Mouse (Mus musculus) limb, embryonic 14.5 days (tissue): ENCODE measurements around the gene Mgll. TPM values are rescaled to one million over a fixed set of nuclear protein-coding genes. Genes with fewer than 3 reads are reported as not detected.

Experiments
- ATAC-seq: fragments of 200-750 bp; cut with Nextera tagmentation; 2 replicates; pipeline ENCODE4 v1.8.0; 2017; ENCODE audit warnings: low read depth, moderate number of reproducible peaks, moderate TSS enrichment; ENCODE audit not compliant: low FRiP score
- DNase-seq: peaks from one replicate; pipeline ENCODE4 v3.0.0-alpha.2; 2015; ENCODE audit warnings: low spot score
- H3K27ac ChIP-seq: fragments of 300-500 bp; sonication (generic); replicated peaks from 2 replicates; pipeline ENCODE4 v1.5.1; 2014; ENCODE audit warnings: low read depth, mild to moderate bottlenecking, low read length, moderate library complexity, mixed read lengths
- H3K27me3 ChIP-seq: fragments of 300-500 bp; sonication (generic); 2 replicates; pipeline ENCODE4 v1.6.1; 2014; ENCODE audit warnings: low read length, mixed read lengths; ENCODE audit not compliant: control insufficient read depth, insufficient read depth
- H3K36me3 ChIP-seq: fragments of 300-500 bp; sonication (generic); 2 replicates; pipeline ENCODE4 v1.6.1; 2014; ENCODE audit warnings: mild to moderate bottlenecking, low read length, moderate library complexity, mixed read lengths; ENCODE audit not compliant: control insufficient read depth, insufficient read depth
- H3K4me1 ChIP-seq: fragments of 300-500 bp; sonication (generic); 2 replicates; pipeline ENCODE4 v1.6.1; 2014; ENCODE audit warnings: antibody characterized with exemption, low read length, mixed read lengths; ENCODE audit not compliant: control insufficient read depth, insufficient read depth
- H3K4me2 ChIP-seq: fragments of 300-500 bp; sonication (generic); replicated peaks from 2 replicates; pipeline ENCODE4 v1.6.1; 2014; ENCODE audit warnings: low read depth, mild to moderate bottlenecking, low read length, moderate library complexity; ENCODE audit not compliant: severe bottlenecking
- H3K4me3 ChIP-seq: fragments of 300-500 bp; sonication (generic); replicated peaks from 2 replicates; pipeline ENCODE4 v1.5.1; 2014; ENCODE audit warnings: low read length
- H3K9ac ChIP-seq: fragments of 300-500 bp; sonication (generic); 2 replicates; pipeline ENCODE4 v1.6.1; 2014; ENCODE audit warnings: mild to moderate bottlenecking, low read depth, low read length, moderate library complexity; ENCODE audit not compliant: severe bottlenecking
- H3K9me3 ChIP-seq: fragments of 300-500 bp; sonication (generic); 2 replicates; pipeline ENCODE4 v1.6.1; 2016; ENCODE audit warnings: low read length; ENCODE audit not compliant: control insufficient read depth
- POLR2A ChIP-seq: fragments of 200-500 bp; IDR thresholded peaks from 2 replicates; pipeline ENCODE4 v1.8.0; 2012; ENCODE audit warnings: inconsistent platforms, mild to moderate bottlenecking, moderate library complexity, borderline replicate concordance; ENCODE audit not compliant: insufficient read depth, insufficient read length; ENCODE audit errors: extremely low read depth
- WGBS: fragments of 180-500 bp; shearing (Covaris S2); extraction: QIAGEN DNeasy Blood & Tissue Kit; methylation state at CpG from one replicate; pipeline ENCODE4 v1.1.7; 2014; 5-methylcytosine and 5-hydroxymethylcytosine counted together
- polyA plus RNA-seq, 2 experiments: library from polyadenylated mRNA; depleted of rRNA in 1 of 2; stranded (reverse) in 1 of 2; unstranded in 1 of 2; fragments of >200 nt; fragmentation: Nextera tagmentation in 1 of 2; extraction: Ambion mirVana in 1 of 2; gene quantifications; 2 replicates each; pipeline versions ENCODE4 v1.2.1 to v1.2.3; 2012 to 2014

The Mgll gene
- polyA plus RNA-seq, 2 experiments: 7.5 to 17.6 TPM

GRCm38 (mm10) chr6:88831456-88831855 lies 107.2 kb downstream of the Mgll start:
- no peaks in the 10 kb centered on the region for H3K4me1 ChIP-seq
- TF ChIP-seq POLR2A: no peak
- no peak overlapping the region for H3K9ac ChIP-seq
- peaks cover 10% of the 10 kb centered on the region for H3K36me3 ChIP-seq
- ATAC-seq (peak; percentile 60; the same call in 1 of the 2 replicates), DNase-seq (peak; percentile 82)
- H3K9me3 ChIP-seq: no peaks in the 10 kb centered on the region
- H3K27me3 ChIP-seq: no peaks in the 10 kb centered on the region
- H3K4me2 ChIP-seq: no peak overlapping the region
- no peak overlapping the region for H3K27ac ChIP-seq
- no peak overlapping the region for H3K4me3 ChIP-seq
- WGBS: 22% methylated on average over 8 of the region's 8 CpGs

GRCm38 (mm10) chr6:88832663-88833062 lies 108.5 kb downstream of the Mgll start:
- H3K4me2 ChIP-seq: no peak overlapping the region
- H3K27me3 ChIP-seq: no peaks in the 10 kb centered on the region
- H3K4me3 ChIP-seq: no peak overlapping the region
- ATAC-seq: peak; percentile 32; the same call in 1 of the 2 replicates
- 89% methylated on average over 5 of the region's 5 CpGs for WGBS
- H3K9me3 ChIP-seq: no peaks in the 10 kb centered on the region
- H3K4me1 ChIP-seq: no peaks in the 10 kb centered on the region
- H3K9ac ChIP-seq: no peak overlapping the region
- peaks cover 23% of the 10 kb centered on the region for H3K36me3 ChIP-seq
- no peak for DNase-seq
- H3K27ac ChIP-seq: no peak overlapping the region
- TF ChIP-seq POLR2A: no peak

GRCm38 (mm10) chr6:88833340-88834140 lies 109.3 kb downstream of the Mgll start:
- no peak overlapping the region for H3K4me3 ChIP-seq
- no peak for ATAC-seq
- WGBS: 80% methylated on average over 5 of the region's 5 CpGs
- H3K36me3 ChIP-seq: peaks cover 30% of the 10 kb centered on the region
- H3K4me1 ChIP-seq: no peaks in the 10 kb centered on the region
- TF ChIP-seq POLR2A: no peak
- no peak overlapping the region for H3K27ac ChIP-seq
- H3K9me3 ChIP-seq: no peaks in the 10 kb centered on the region
- H3K4me2 ChIP-seq: no peak overlapping the region
- H3K27me3 ChIP-seq: no peaks in the 10 kb centered on the region
- H3K9ac ChIP-seq: no peak overlapping the region
- DNase-seq: no peak

- 57% methylated on average over 5 of the region's 5 CpGs for whole genome bisulfite sequencing
- ATAC-seq (no peak), DNase-seq (no peak)
- Histone ChIP-seq H3K4me1 (no peaks in the 10 kb centered on the region), H3K4me2 (no peak overlapping the region), H3K27ac (no peak overlapping the region), H3K9ac (no peak overlapping the region), H3K36me3 (peaks cover 42% of the 10 kb centered on the region), H3K27me3 (no peaks in the 10 kb centered on the region), H3K4me3 (no peak overlapping the region), H3K9me3 (no peaks in the 10 kb centered on the region)
- no peak for TF ChIP-seq POLR2A
Observed at GRCm38 (mm10) chr6:88835047-88835446, 110.8 kb downstream of the Mgll start.

GRCm38 (mm10) chr6:88836178-88836819 lies 112.1 kb downstream of the Mgll start:
- Histone ChIP-seq H3K4me3 (no peak overlapping the region), H3K9ac (no peak overlapping the region), H3K4me2 (no peak overlapping the region), H3K9me3 (no peaks in the 10 kb centered on the region), H3K27me3 (no peaks in the 10 kb centered on the region), H3K36me3 (peaks cover 42% of the 10 kb centered on the region), H3K4me1 (peaks cover 7% of the 10 kb centered on the region), H3K27ac (no peak overlapping the region)
- ATAC-seq: no peak
- DNase-seq: no peak
- TF ChIP-seq POLR2A: no peak
- WGBS: 88% methylated on average over 28 of the region's 28 CpGs
